Mouse (Mus musculus) MEL (cell line): ENCODE results near the gene Elob. TPM values are rescaled to one million over a fixed set of nuclear protein-coding genes. Genes with fewer than 3 reads are reported as not detected.

Experiments used
- DNase-seq: peaks from one replicate; pipeline ENCODE4 v3.0.0; 2011; ENCODE audit warnings: low read depth, low spot score
- H3K27ac ChIP-seq: 2 replicates; pipeline ENCODE4 v1.5.1; 2012; ENCODE audit warnings: low read depth, mild to moderate bottlenecking, control low read depth, low read length, moderate library complexity; ENCODE audit not compliant: control insufficient read depth
- H3K27me3 ChIP-seq, 2 experiments: fragments of 150-350 bp in 1 of 2; sonication (generic) in 1 of 2; 2 replicates each; pipeline ENCODE4 v1.6.1; 2012; ENCODE audit warnings: low read length in 2 of 2, mild to moderate bottlenecking in 2 of 2, improper control_type of control experiment in 1 of 2, moderate library complexity in 1 of 2; ENCODE audit not compliant: insufficient read depth in 2 of 2, control insufficient read depth in 1 of 2
- H3K36me3 ChIP-seq, 2 experiments: 2 replicates each; pipeline ENCODE4 v1.6.1; 2012 to 2014; ENCODE audit warnings: low read length in 2 of 2, improper control_type of control experiment in 1 of 2, inconsistent platforms in 1 of 2, mild to moderate bottlenecking in 1 of 2; ENCODE audit not compliant: insufficient read depth in 2 of 2, control insufficient read depth in 1 of 2
- H3K4me1 ChIP-seq, 2 experiments: fragments of 150-350 bp in 1 of 2; sonication (generic) in 1 of 2; 2 replicates each; pipeline ENCODE4 v1.6.1; 2012; ENCODE audit warnings: low read length in 2 of 2, improper control_type of control experiment in 1 of 2, mild to moderate bottlenecking in 1 of 2; ENCODE audit not compliant: insufficient read depth in 2 of 2, control insufficient read depth in 1 of 2
- H3K4me3 ChIP-seq, 2 experiments: fragments of 150-350 bp in 1 of 2; sonication (generic) in 1 of 2; 2 replicates each; pipeline ENCODE4 v1.5.1; 2012; ENCODE audit warnings: low read depth in 2 of 2, low read length in 2 of 2, mild to moderate bottlenecking in 2 of 2, moderate library complexity in 2 of 2, control low read depth in 1 of 2, improper control_type of control experiment in 1 of 2; ENCODE audit not compliant: control insufficient read depth in 1 of 2, insufficient read depth in 1 of 2
- H3K79me2 ChIP-seq: 2 replicates; pipeline ENCODE4 v1.6.1; 2012; ENCODE audit warnings: mild to moderate bottlenecking, low read length, moderate library complexity; ENCODE audit not compliant: control insufficient read depth, poor library complexity, insufficient read depth
- H3K9ac ChIP-seq: 2 replicates; pipeline ENCODE4 v1.6.1; 2012; ENCODE audit warnings: low read depth, mild to moderate bottlenecking, control low read depth, low read length, moderate library complexity; ENCODE audit not compliant: control insufficient read depth, poor library complexity, severe bottlenecking
- H3K9me3 ChIP-seq: fragments of 150-350 bp; sonication (generic); replicated peaks from 2 replicates; pipeline ENCODE4 v1.6.1; 2012; ENCODE audit warnings: mild to moderate bottlenecking, low read length, improper control_type of control experiment, moderate library complexity; ENCODE audit not compliant: insufficient read depth
- BHLHE40 ChIP-seq: IDR thresholded peaks from 2 replicates; pipeline ENCODE4 v1.6.1; 2012; ENCODE audit warnings: low read depth, mild to moderate bottlenecking, inconsistent platforms, low read length, improper control_type of control experiment, borderline replicate concordance
- CHD1 ChIP-seq: IDR thresholded peaks from 2 replicates; pipeline ENCODE4 v1.6.1; 2012; ENCODE audit warnings: low read depth, mild to moderate bottlenecking, inconsistent platforms, low read length, improper control_type of control experiment
- CTCF ChIP-seq, 3 experiments: IDR thresholded peaks in 2 of 3; conservative IDR thresholded peaks in 1 of 3; 2 replicates each; pipeline ENCODE4 v1.5.1; 2011 to 2012; ENCODE audit warnings: low read length in 3 of 3, low read depth in 2 of 3, mild to moderate bottlenecking in 2 of 3, improper control_type of control experiment in 1 of 3, inconsistent platforms in 1 of 3, mixed read lengths in 1 of 3, moderate library complexity in 1 of 3; ENCODE audit not compliant: control insufficient read depth in 1 of 3, insufficient read depth in 1 of 3, poor library complexity in 1 of 3, severe bottlenecking in 1 of 3
- E2F4 ChIP-seq: IDR thresholded peaks from 2 replicates; pipeline ENCODE4 v1.6.1; 2011; ENCODE audit warnings: low read depth, low read length, improper control_type of control experiment, borderline replicate concordance
- ELF1 ChIP-seq: IDR thresholded peaks from 2 replicates; pipeline ENCODE4 v1.6.1; 2014; ENCODE audit warnings: low read depth, mild to moderate bottlenecking, inconsistent platforms, low read length, improper control_type of control experiment, moderate library complexity
- ETS1 ChIP-seq: IDR thresholded peaks from 2 replicates; pipeline ENCODE4 v1.6.1; 2012; ENCODE audit warnings: low read depth, mild to moderate bottlenecking, inconsistent platforms, low read length, improper control_type of control experiment, moderate library complexity
- GABPA ChIP-seq: IDR thresholded peaks from 2 replicates; pipeline ENCODE4 v1.6.1; 2012; ENCODE audit warnings: low read depth, mild to moderate bottlenecking, inconsistent platforms, low read length, improper control_type of control experiment, moderate library complexity
- GATA1 ChIP-seq: IDR thresholded peaks from 2 replicates; pipeline ENCODE4 v1.6.1; 2011; ENCODE audit warnings: low read depth, low read length, improper control_type of control experiment
- HCFC1 ChIP-seq: IDR thresholded peaks from 2 replicates; pipeline ENCODE4 v1.6.1; 2012; ENCODE audit warnings: low read depth, mild to moderate bottlenecking, inconsistent platforms, low read length, improper control_type of control experiment, moderate library complexity
- JUND ChIP-seq: IDR thresholded peaks from 2 replicates; pipeline ENCODE4 v1.6.1; 2011; ENCODE audit warnings: low read depth, mild to moderate bottlenecking, improper control_type of control experiment, low read length
- KAT2A ChIP-seq: conservative IDR thresholded peaks from 2 replicates; pipeline ENCODE4 v1.6.1; 2012; ENCODE audit warnings: low read depth, low read length, improper control_type of control experiment, inconsistent platforms
- MAFK ChIP-seq: IDR thresholded peaks from 2 replicates; pipeline ENCODE4 v1.6.1; 2011; ENCODE audit warnings: low read depth, mild to moderate bottlenecking, low read length, improper control_type of control experiment, borderline replicate concordance
- MAX ChIP-seq: IDR thresholded peaks from 2 replicates; pipeline ENCODE4 v1.6.1; 2011; ENCODE audit warnings: low read length, improper control_type of control experiment
- MAZ ChIP-seq: IDR thresholded peaks from 2 replicates; pipeline ENCODE4 v1.6.1; 2012; ENCODE audit warnings: low read depth, mild to moderate bottlenecking, inconsistent platforms, low read length, improper control_type of control experiment
- MEF2A ChIP-seq: IDR thresholded peaks from 2 replicates; pipeline ENCODE4 v1.6.1; 2014; ENCODE audit warnings: low read depth, mild to moderate bottlenecking, inconsistent platforms, low read length, improper control_type of control experiment; ENCODE audit not compliant: poor library complexity, insufficient replicate concordance, severe bottlenecking; ENCODE audit errors: extremely low read depth
- MXI1 ChIP-seq: IDR thresholded peaks from 2 replicates; pipeline ENCODE4 v1.6.1; 2011; ENCODE audit warnings: mild to moderate bottlenecking, low read depth, low read length, improper control_type of control experiment
- MYB ChIP-seq: IDR thresholded peaks from 2 replicates; pipeline ENCODE4 v1.6.1; 2011; ENCODE audit warnings: mild to moderate bottlenecking, low read depth, low read length, improper control_type of control experiment
- MYC ChIP-seq: IDR thresholded peaks from 2 replicates; pipeline ENCODE4 v1.6.1; 2011; ENCODE audit warnings: low read depth, mild to moderate bottlenecking, low read length, improper control_type of control experiment, moderate library complexity
- NELFE ChIP-seq: IDR thresholded peaks from 2 replicates; pipeline ENCODE4 v1.6.1; 2011; ENCODE audit warnings: low read depth, low read length, improper control_type of control experiment
- NRF1 ChIP-seq: IDR thresholded peaks from 2 replicates; pipeline ENCODE4 v1.6.1; 2014; ENCODE audit warnings: low read depth, mild to moderate bottlenecking, inconsistent platforms, low read length, improper control_type of control experiment, moderate library complexity; ENCODE audit not compliant: poor library complexity, insufficient read depth, severe bottlenecking
- POLR2A ChIP-seq, 2 experiments: IDR thresholded peaks; 2 replicates each; pipeline ENCODE4 v1.6.1; 2011 to 2012; ENCODE audit warnings: low read length in 2 of 2, mild to moderate bottlenecking in 2 of 2, control low read depth in 1 of 2, improper control_type of control experiment in 1 of 2, low read depth in 1 of 2, moderate library complexity in 1 of 2; ENCODE audit not compliant: control insufficient read depth in 1 of 2, insufficient read depth in 1 of 2, poor library complexity in 1 of 2
- POLR2AphosphoS2 ChIP-seq: IDR thresholded peaks from 2 replicates; pipeline ENCODE4 v1.6.1; 2011; ENCODE audit warnings: low read length, improper control_type of control experiment
- POLR2AphosphoS5 ChIP-seq: IDR thresholded peaks from 2 replicates; pipeline ENCODE4 v1.6.1; 2012; ENCODE audit warnings: low read depth, borderline replicate concordance, mild to moderate bottlenecking, inconsistent platforms, low read length, moderate library complexity, mixed read lengths
- RAD21 ChIP-seq: IDR thresholded peaks from 2 replicates; pipeline ENCODE4 v1.6.1; 2011; ENCODE audit warnings: mild to moderate bottlenecking, low read depth, low read length, improper control_type of control experiment
- RCOR1 ChIP-seq: IDR thresholded peaks from 2 replicates; pipeline ENCODE4 v1.6.1; 2012; ENCODE audit warnings: low read depth, mild to moderate bottlenecking, inconsistent platforms, low read length, improper control_type of control experiment
- SIN3A ChIP-seq: IDR thresholded peaks from 2 replicates; pipeline ENCODE4 v1.6.1; 2012; ENCODE audit warnings: low read length, improper control_type of control experiment, inconsistent platforms
- SMC3 ChIP-seq: IDR thresholded peaks from 2 replicates; pipeline ENCODE4 v1.6.1; 2011; ENCODE audit warnings: low read depth, low read length, improper control_type of control experiment
- TAL1 ChIP-seq: IDR thresholded peaks from 2 replicates; pipeline ENCODE4 v1.6.1; 2012; ENCODE audit warnings: mild to moderate bottlenecking, inconsistent platforms, low read length, moderate library complexity, mixed read lengths
- TBP ChIP-seq: IDR thresholded peaks from 2 replicates; pipeline ENCODE4 v1.8.0; 2011; ENCODE audit warnings: low read depth, low read length, improper control_type of control experiment
- TCF12 ChIP-seq: IDR thresholded peaks from 2 replicates; pipeline ENCODE4 v1.6.1; 2014; ENCODE audit warnings: low read depth, mild to moderate bottlenecking, inconsistent platforms, low read length, improper control_type of control experiment, moderate library complexity
- UBTF ChIP-seq: IDR thresholded peaks from 2 replicates; pipeline ENCODE4 v1.6.1; 2012; ENCODE audit warnings: low read depth, mild to moderate bottlenecking, inconsistent platforms, low read length, improper control_type of control experiment, moderate library complexity, borderline replicate concordance; ENCODE audit not compliant: insufficient read depth
- USF1 ChIP-seq: IDR thresholded peaks from 2 replicates; pipeline ENCODE4 v1.6.1; 2014; ENCODE audit warnings: low read depth, mild to moderate bottlenecking, inconsistent platforms, low read length, improper control_type of control experiment, moderate library complexity
- USF2 ChIP-seq, 2 experiments: IDR thresholded peaks; 2 replicates each; pipeline ENCODE4 v1.6.1; 2011 to 2012; ENCODE audit warnings: improper control_type of control experiment in 2 of 2, low read length in 2 of 2, borderline replicate concordance in 1 of 2, inconsistent platforms in 1 of 2, low read depth in 1 of 2, mild to moderate bottlenecking in 1 of 2; ENCODE audit not compliant: insufficient read depth in 1 of 2
- ZC3H11A ChIP-seq: IDR thresholded peaks from 2 replicates; pipeline ENCODE4 v1.6.1; 2012; ENCODE audit warnings: low read depth, mild to moderate bottlenecking, inconsistent platforms, low read length, improper control_type of control experiment
- ZMIZ1 ChIP-seq: IDR thresholded peaks from 2 replicates; pipeline ENCODE4 v1.6.1; 2012; ENCODE audit warnings: low read depth, mild to moderate bottlenecking, inconsistent platforms, low read length, improper control_type of control experiment, moderate library complexity
- ZNF384 ChIP-seq: IDR thresholded peaks from 2 replicates; pipeline ENCODE4 v1.6.1; 2012; ENCODE audit warnings: low read depth, mild to moderate bottlenecking, inconsistent platforms, low read length, improper control_type of control experiment
- polyA plus RNA-seq, 2 experiments: library from polyadenylated mRNA; stranded (reverse) in 1 of 2; unstranded in 1 of 2; fragments of >175 nt in 1 of 2; fragments of >200 nt in 1 of 2; gene quantifications; 2 replicates each; pipeline versions ENCODE4 v1.2.1 to v1.2.4; 2012; ENCODE audit warnings: low replicate concordance in 2 of 2, low read depth in 1 of 2; ENCODE audit not compliant: insufficient read length in 2 of 2, insufficient read depth in 1 of 2, missing spikeins in 1 of 2
- total RNA-seq: library from RNA; depleted of rRNA; stranded (reverse); fragments of 300-350 nt; gene quantifications from 2 replicates; pipeline ENCODE4 v1.2.3, GENCODE M21; 2012; rRNA removed

Elob gene
- total RNA-seq (453 and 486 TPM in 2 replicates), polyA plus RNA-seq (100 to 1,000 TPM in 1 of 2 experiments, not detected in 1; 609 TPM)

DNA sequence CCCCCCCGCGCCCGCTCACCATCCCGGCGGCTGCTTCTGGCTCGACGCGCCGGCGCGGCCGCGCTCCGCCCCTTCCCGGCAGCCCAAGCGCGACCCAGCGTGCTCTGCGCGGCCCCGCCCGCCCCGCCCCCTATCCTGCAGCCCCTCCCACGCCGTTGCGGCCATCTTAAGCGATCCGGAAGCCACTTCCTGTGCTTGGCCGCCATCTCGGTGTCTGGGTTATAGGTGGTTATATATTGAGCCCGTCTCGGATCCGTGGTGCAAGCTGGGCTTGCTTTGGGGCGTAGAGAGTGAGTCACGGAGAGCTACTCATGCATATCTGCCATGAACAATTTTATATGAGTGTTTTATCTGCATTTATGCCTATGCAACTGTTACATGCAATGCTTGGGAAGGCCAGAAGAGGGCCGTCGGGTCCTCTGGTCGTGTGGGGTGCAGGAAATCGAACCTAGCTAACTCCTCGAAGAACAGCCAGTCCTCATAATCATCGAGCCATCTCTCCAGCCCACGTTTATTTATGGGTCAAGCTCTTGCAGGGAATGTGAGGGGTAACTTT, at the start of gene Elob:
TSS of gene Elob (minus strand) at position 73 of the 556 bp plus-strand sequence.
- H3K4me1 ChIP-seq = peaks cover 5 to 18% of the 10 kb centered on the region in 2 experiments; a peak in 3 of 4 replicates
- peaks cover 17% of the 10 kb centered on the region for H3K79me2 ChIP-seq
- H3K27me3 ChIP-seq = no peaks in the 10 kb centered on the region
- H3K4me3 ChIP-seq = peak within 1 kb of the TSS; percentile 92 to 98
- peaks cover 5 to 21% of the 10 kb centered on the region in 2 experiments; a peak in 3 of 4 replicates for H3K36me3 ChIP-seq
- peak within 1 kb of the TSS; percentile 99 for H3K27ac ChIP-seq
- DNase-seq = peak; percentile 92
- H3K9ac ChIP-seq = peak within 1 kb of the TSS; percentile 80
- no peaks in the 10 kb centered on the region for H3K9me3 ChIP-seq
- TF ChIP-seq MYC (no peak; the same call in 1 of the 2 replicates), MAX (no peak; the same call in 1 of the 2 replicates), USF1 (no peak), MAFK (no peak), RAD21 (peak; percentile 31), POLR2A (IDR thresholded peaks at IDR 0.05; ENCODE audit: control insufficient read depth in 1 of 2, insufficient read depth in 1 of 2, low read depth in 1 of 2, low read length in 2 of 2, poor library complexity in 1 of 2) (peak; percentile 38 to 77; a peak in 2 of 4 replicates), RCOR1 (no peak), ZMIZ1 (peak; percentile 59; the same call in 1 of the 2 replicates), MYB (no peak), ETS1 (no peak), KAT2A (no peak; the same call in 1 of the 2 replicates), USF2 (IDR thresholded peaks at IDR 0.05; ENCODE audit: borderline replicate concordance in 1 of 2, insufficient read depth in 1 of 2, low read depth in 1 of 2, low read length in 2 of 2) (no peak), POLR2AphosphoS2 (peak; percentile 66; the same call in 1 of the 2 replicates), UBTF (no peak), NRF1 (peak; percentile 59), MAZ (peak; percentile 42; the same call in 1 of the 2 replicates), MEF2A (no peak), ZNF384 (no peak), ELF1 (peak; percentile 72; the same call in 1 of the 2 replicates), E2F4 (no peak), GATA1 (no peak), SIN3A (no peak; the same call in 1 of the 2 replicates), POLR2AphosphoS5 (no peak), MXI1 (no peak; the same call in 1 of the 2 replicates), TBP (no peak), CTCF (IDR thresholded peaks at IDR 0.05 in 2 of 3, conservative IDR thresholded peaks at IDR 0.05 in 1 of 3; ENCODE audit: control insufficient read depth in 1 of 3, insufficient read depth in 1 of 3, low read depth in 2 of 3, low read length in 3 of 3, poor library complexity in 1 of 3, severe bottlenecking in 1 of 3) (peak; percentile 59 to 69 (median 65)), BHLHE40 (no peak), TAL1 (no peak), GABPA (no peak), CHD1 (no peak), TCF12 (no peak), ZC3H11A (peak; percentile 82), HCFC1 (peak; percentile 80), NELFE (peak; percentile 57; the same call in 1 of the 2 replicates), SMC3 (peak; percentile 33), JUND (no peak)
